Mouse (Mus musculus) erythroblast, adult 5-6 weeks (primary cell): ENCODE measurements around the gene Cdkn1a. TPM values are rescaled to one million over a fixed set of nuclear protein-coding genes. Genes with fewer than 3 reads are reported as not detected.
"Not testable (repeated sequence)": the region's sequence is repeated elsewhere in the genome, so short reads cannot be mapped to it uniquely, and the experiment has no call there.

Source experiments
- ATAC-seq: replicated peaks from 2 replicates; pipeline ENCODE4 v1.8.0; 2016; ENCODE audit warnings: moderate number of reproducible peaks, mild to moderate bottlenecking, moderate TSS enrichment, inconsistent platforms; ENCODE audit not compliant: poor library complexity, low FRiP score, severe bottlenecking
- total RNA-seq, 2 experiments: library from RNA; stranded (forward) in 1 of 2; stranded (reverse) in 1 of 2; fragments of 150-400 nt in 1 of 2; fragments of 200-764, 138-1000 nt in 1 of 2; gene quantifications; 2 replicates each; pipeline versions ENCODE4 v1.2.3 to v1.2.4; 2015 to 2017; ENCODE audit warnings: low replicate concordance in 2 of 2

The Cdkn1a gene
- total RNA-seq (2015; ENCODE audit: low replicate concordance) (0.63 and 4.6 TPM in 2 replicates), total RNA-seq (2017; ENCODE audit: low replicate concordance) (0.34 and 0.42 TPM in 2 replicates)

DNA sequence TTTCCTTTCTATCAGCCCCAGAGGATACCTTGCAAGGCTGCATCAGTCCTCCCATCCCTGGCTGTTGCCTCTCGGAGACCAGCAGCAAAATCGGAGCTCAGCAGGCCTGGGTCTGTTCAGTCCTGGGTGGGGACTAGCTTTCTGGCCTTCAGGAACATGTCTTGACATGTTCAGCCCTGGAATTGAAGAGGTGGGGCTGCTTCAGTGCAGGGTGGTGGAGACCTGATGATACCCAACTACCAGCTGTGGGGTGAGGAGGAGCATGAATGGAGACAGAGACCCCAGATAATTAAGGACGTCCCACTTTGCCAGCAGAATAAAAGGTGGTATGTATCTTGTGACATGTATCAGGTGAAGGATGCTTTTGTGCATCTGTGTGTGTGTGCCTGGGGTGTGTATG lies at the start of gene Cdkn1a:
Gene Cdkn1a, plus strand, starts transcription at position 201 of the 400 bp plus-strand sequence.
- no peak for ATAC-seq

DNA sequence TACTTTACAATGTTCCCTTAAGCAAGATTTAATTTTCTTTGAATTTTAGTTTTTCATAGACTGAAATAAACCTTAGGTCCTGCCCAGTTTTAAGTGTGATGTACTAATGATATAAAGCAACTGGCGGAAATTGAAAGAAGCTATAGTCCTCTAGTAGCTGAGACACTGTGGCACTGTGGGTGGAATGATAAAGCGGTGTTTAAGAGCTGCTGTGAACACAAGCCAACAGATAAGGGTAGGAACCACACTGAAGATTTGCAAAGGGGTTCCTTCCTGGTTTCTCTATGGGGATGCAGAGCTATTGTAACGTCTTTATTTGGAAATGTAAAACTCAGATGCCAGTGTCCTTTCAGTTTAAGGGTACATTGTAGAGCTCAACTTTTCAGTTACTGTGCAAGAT lies 49.1 kb upstream of the Cdkn1a start:
- not testable (repeated sequence) for ATAC-seq

DNA sequence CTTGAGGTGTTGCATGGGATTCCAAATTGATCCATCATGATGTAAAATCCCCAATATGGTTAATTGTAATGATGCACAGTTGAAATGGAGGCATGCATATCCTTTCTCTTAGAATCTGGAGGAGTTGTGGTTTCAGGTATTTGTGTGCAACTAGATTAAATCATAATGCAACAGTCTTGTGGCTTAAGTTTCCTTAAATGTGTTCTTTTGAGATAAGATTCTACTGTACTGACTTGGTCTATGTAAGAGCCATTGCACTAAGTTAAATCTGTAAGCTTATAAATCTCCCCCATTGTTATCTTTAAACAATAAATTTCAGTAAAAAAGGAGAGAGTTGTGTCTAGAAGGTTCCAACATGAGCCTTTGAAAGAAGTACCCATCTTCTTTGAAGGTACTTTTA lies 48.2 kb upstream of the Cdkn1a start:
- ATAC-seq, result no peak

DNA sequence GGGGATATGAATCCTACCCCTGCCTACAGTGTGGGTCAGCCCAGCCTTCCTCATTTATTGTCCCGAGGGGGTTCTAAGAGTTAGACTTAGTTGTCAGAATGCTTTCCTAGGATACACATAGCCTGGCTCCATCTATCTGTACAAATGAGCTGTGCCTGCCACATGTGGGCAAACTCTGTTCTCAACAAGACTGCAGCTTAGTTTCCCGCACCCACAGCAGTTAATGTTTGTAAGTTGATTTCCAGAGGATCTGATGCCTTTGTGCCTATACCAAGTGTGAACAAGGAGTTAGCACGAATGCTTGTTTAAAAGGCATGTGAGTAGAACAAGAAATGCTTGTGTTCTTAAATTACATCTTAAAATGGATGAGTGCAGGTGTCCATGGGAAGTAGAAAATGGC lies 47.2 kb upstream of the Cdkn1a start:
- ATAC-seq, result no peak

DNA sequence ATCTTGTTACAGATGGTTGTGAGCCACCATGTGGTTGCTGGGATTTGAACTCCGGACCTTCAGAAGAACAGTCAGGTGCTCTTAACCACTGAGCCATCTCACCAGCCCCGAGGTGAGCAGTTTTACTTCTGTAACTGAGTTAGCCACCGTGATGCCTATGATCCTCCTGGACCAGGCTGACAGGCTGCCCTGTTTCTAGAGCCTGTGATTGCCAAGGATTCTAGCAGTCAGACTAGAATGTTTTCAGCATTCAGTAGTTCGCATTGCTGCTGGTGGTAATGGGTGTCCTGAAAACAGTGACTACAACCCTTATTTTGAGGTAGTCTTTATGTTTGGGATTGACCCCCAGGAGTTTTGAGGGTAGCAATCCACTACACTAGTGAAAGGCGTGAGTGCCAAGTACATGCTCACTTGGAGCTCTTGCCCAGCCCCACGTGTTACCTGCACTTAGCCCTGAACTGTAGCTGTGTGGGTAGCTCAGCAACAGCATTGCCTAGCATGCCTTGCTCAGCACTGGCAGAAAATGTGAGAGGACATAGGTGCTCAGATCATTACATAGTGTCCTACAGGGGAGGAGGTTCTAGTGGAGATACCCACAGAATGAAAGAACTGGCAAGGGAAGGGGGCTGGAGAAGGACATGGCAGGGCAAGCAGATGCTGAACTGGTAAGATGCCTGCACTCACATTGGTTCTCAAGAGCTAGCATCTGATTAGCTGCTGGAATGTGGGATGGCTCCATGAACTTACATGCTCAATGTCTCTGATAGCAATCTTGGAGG lies 46.4 kb upstream of the Cdkn1a start:
- no peak for ATAC-seq

DNA sequence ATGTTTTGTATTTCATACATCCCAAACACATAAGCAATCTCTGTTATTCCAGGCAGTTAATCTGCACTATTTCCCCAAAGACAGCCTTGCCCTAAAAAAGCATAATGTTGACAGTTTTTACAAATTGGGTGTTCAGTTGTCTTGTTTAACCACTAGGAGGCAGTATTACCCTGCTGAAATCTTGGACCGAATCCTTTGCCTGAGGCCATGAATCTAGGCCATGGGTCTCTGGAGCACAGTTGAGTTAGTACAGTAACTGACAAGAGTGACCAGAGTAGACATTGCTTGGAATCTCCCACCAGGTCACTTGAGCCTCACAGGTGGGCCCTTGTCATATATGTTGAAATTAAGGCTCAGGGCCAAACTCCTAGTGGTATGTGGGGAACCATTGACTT lies 45.9 kb upstream of the Cdkn1a start:
- ATAC-seq, result peak; percentile 58

DNA sequence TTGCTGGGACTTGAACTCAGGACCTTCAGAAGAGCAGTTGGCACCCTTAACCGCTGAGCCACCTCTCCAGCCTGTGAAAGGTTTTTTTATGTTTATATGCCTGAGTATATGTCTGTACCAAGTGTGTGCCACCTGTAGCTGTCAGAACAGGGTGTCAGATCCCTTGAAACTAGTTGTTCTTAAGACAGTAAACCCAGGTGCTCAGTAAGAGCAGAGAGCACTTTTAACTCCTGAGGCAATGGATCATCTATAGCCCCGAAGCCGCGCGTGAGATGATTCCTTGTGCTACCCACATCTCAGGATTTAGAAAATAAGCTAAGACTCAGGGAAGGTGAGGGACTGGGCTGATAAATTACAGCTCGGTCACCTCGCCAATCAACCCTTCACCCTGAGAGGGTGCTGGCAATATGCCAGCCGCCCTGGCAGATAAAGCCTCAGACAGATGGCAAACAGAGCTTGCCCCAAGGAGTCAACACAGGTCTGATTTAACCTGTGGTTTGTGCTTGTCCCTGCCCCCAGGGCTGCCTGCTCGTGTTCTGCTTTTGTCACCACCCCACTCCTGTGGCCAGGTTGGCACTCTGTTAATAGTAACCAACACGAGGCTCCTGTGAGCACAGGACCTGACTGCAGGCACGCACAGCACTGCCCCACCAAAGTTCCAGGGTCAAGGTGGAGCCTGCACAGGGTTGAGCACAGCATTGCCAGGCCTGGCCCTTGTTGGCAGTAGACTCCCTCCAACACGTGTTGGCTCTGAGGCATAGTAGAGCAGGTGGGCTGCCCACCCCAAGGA lies 44.8 kb upstream of the Cdkn1a start:
- peak; percentile 72 for ATAC-seq

DNA sequence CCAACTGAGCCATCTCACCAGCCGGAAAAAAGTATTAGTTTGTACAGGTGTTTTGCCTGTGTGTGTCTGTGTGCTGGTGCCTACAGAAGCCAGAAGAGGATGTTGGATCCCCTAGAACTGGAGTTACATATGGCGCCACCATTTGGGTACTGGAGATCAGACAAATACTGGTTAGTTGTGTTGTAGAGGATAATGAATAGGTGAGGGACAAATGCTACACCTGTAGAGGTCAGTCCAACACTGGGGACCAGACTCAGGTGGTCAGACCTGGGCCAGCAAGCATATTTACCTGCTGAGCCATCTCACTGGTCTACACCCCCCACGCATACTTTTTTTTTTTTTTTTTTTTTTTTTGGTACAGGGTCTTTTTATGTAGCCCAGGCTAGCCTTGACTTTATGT lies 43.9 kb upstream of the Cdkn1a start:
- no peak for ATAC-seq

DNA sequence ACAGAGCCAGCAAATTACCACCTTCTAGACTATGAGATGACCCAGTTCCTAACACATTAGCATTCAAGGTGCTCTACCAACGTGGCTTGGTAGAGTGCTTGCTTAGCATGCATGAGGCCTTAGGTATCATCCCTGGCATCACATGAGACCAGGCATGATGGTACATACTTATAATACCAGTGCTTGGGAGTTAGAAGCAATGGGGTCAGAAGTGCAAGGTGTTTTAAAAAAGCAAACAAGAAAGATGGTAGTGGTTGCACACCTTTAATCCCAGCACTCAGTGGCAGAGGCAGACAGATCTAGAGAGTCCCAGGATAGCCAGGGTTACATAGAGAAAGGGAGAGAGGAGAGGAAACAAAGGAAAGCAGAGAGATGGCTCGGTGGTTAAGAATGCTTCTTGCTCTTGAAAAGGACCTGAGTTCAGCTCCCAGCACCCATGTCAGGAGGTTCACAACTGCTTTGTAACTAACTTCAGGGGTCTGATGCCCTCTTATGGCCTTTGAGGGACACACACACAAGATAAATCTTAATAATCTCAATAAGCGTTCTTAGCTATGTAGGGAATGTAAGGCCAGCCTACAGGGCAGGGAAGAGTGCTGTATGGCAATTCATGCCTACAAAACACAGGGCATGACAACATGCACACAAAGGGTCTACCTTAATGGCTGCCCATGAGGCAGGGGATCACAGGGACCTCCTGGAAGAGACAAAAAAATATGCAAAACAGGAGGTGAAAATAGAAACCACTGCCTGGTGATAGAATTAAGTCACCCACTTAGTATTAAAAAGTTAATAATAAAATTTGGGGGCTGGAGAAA lies 42.9 kb upstream of the Cdkn1a start:
- no peak for ATAC-seq

DNA sequence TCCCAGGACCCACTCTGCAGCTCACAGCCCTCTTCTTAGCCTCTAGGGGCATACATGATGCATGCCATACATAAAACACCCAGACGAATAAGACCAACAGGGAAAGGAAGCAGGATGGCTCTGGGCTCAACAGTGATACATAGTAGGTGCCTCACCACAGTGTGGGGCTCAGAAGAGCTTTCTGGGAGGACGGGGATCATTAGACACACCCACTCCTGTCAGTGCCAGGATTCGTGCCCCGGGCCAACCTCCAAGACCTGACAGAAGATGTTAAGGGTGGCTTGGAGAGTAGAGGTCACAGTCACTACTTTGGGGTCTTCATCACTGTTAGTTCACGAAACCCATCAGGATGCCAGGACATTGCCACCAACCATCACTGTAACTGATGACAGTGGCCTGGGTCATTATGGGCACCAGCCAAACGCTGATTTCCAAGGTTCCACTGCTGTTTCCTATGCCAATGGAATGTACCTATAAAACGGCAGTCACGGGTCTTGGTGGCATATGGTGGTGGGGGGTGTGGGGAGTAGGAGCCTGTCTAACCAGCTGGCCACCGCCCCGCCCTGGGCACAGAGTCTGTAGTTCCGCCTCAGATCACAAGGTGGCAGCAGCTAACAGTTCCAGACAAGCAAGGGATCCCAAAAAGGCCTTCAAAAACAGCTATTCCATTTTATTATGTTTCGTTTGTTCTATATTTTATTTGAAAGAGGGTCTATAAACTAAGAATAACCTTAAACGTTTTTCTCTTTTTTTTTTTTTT lies 41.8 kb upstream of the Cdkn1a start:
- peak; percentile 71 for ATAC-seq

DNA sequence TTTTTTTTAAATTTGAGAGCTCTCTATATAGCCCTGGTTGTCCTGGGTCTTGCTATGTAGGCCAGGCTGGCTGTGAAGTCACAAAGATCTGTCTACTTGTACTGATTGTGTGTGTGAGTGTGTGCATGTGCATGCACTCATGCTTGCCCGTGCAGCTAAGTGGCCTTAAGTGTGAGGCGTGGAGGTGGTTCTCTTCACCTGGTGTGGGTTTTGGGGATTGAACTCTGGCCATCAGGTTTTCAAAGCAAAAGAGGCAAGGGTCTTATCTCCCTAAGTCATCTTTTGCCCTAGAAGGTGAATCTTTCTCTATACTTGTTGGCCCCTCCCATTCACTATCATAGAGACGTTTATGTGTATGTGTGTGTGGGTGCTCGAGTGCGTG lies 41.3 kb upstream of the Cdkn1a start:
- no peak for ATAC-seq

DNA sequence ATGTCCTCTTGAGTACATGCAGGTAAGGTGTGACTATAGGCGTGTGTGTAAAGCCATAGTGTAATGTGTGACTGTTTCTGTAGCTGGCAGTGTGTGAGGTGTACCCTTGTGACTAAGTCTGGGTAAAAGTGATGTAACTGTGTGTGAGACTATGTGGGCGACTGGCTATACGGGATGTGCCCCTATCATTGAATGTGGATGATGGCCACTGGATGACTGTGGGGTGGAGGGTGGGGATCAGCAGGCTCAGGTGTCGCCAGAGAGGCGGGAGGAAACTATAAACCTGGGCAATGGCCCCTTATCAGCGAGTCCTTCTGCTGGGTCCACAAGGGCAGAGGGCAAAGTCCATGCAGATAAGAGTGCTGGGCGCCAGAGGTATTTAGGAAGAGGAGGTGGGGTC lies 40.9 kb upstream of the Cdkn1a start:
- no peak for ATAC-seq

DNA sequence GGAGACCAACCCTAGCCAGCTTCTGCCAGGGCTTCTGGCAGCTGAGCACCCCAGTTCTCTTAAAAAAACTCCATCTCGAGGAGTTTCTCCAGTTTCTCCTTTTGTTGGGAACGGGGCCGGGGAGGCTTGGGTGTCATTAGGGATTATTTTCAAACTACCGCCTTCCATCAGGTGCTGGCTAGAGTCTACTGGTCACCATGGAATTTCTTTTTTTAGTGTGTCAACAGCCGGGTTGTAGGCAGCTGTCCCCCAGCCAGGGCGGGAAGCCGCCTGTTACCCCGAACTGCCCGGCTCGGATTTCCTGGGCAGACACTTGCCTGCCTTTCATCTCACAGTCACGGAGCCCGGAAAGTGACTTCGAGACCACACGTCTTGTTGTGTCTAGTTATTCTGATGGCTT lies 40.0 kb upstream of the Cdkn1a start:
- ATAC-seq, result no peak

DNA sequence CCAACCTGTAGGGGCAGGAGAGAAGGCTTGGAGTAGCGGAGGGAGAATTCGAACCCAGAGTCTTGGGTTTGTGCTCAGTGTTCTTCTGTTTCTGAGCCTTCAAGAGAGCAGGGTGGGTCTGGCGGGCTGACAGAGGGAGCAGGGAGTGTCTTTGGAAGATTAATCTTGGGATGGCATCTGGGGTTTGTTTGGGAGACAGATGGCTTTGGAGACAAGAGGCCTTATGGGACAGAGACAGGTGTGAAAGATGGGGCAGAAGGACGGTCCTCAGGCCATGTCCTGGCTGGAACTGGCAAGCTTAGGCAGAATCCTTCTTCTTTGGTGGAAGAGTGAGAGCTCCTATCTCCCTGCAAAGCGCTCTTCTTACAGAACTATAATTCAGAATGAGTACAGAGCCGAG lies 37.7 kb upstream of the Cdkn1a start:
- no peak for ATAC-seq

DNA sequence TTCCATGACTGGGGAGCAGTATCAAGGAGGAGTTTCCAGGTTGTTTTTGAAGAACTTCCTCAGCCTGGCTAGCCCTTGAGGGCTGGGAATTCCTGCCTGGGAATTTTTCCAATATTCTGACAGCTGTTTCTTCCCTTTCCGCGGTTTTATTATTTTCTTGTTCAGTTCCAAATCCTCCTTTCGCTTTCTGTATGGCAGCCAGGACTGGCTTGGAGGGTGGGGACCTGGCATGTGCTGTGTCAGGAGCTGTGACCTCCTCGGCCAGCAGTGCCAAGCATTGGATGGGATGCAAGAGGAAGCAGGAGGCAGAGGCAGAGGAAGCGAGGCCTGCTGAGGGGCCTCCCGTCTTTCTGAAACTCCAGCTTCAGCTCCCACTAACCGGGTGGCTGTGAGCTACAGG lies 36.9 kb upstream of the Cdkn1a start:
- ATAC-seq, result no peak

DNA sequence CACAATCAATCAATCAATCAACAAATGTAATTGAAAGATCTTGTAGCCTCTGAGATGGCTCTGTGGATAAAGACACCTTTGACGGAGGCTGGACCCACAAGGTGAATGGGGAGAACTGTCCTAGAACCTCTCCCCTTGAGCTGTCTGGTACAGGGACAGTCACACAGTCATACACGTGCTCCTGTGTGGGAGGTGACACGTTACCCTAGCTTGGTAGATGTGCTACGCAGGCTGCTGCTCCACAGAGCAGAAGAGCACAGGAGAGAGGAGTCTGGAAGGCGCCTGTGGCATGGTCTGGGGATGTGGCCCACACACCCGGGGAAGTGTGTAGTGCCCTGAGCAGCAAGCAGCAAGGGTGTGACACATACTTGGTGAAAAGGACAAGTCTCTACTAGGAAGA lies 36.3 kb upstream of the Cdkn1a start:
- ATAC-seq, result no peak

DNA sequence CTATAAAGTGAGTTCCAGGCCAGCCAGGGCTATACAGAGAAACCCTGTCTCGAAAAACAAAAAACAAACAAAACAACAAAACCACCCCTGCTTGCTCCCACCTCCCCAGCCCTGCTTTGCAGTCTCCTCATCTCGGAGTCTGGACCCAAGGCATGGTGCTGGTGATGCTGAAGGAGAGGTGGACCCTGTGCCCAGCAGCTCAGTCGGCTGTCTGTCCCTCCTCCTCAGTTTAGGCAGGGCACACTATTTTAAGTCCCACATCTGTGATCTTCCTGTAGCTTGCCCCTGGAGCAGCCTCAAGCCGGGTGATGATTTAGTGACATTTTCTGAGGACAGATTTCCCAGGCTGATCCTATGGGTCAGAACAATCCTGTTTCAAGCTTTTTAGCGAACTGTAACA lies 35.2 kb upstream of the Cdkn1a start:
- ATAC-seq, result no peak

DNA sequence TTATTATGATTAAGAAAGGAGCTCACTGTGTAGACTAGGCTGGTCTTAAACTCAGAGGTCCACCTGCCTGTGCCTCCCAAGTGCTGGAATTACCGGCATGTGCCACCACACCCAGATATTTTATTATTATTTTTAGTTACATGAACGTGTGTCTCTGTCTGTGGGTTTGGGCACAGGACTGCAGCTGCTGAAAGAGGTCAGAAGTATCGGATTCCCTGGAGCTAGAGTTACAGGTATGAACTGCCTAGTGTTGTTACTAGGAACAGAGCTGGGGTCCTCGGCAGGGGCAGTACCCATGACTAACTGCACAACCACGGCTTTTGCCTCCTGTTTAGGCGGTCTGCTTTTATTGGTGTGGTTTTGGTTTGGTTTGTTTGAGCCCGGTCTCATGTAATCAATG lies 34.6 kb upstream of the Cdkn1a start:
- no peak for ATAC-seq

DNA sequence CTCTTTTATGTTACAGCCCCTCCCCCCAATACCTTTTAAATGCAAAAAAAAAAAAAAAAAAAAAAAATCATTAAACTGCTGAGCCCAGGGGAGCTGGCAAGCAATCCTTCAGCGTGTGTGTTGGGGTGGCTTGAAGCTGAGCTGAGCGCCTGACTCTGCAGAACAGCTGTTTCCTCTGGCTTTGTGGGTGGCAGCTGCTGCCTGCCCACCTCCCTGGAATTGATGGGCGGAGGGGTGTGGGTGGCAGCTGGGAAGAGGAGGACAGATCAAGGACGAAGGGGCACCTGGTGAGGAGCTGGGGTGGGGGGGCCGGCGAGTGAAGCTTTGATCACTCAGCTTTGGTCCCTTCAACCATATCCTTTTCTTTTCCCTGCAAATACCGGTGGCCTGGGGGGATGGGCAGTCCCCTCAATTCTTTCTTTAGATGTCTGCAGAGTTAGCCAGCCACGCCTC lies 34.1 kb upstream of the Cdkn1a start:
- ATAC-seq, result no peak
